Mouse (Mus musculus) spleen, adult 2 months (tissue): Measurements from ENCODE around the gene Inpp5b.

ENCODE experiments used
- CTCF ChIP-seq: fragments of 200-500 bp; IDR thresholded peaks from 2 replicates; pipeline ENCODE4 v1.5.1; 2011; ENCODE audit warnings: mild to moderate bottlenecking, inconsistent platforms; ENCODE audit not compliant: insufficient read depth, insufficient read length, insufficient replicate concordance; ENCODE audit errors: extremely low read depth
- POLR2A ChIP-seq: fragments of 200-500 bp; IDR thresholded peaks from 2 replicates; pipeline ENCODE4 v1.6.1; 2011; ENCODE audit warnings: low read depth, low read length, inconsistent platforms

GRCm38 (mm10) chr4:124736952-124737351, 4.7 kb upstream of the Inpp5b start:
- TF ChIP-seq POLR2A = no peak
- no peak for TF ChIP-seq CTCF
